Mouse (Mus musculus): ENCODE data around the gene 9330182L06Rik.

9330182L06Rik gene

GRCm38 (mm10) chr5:9525507-9525906 is 259.6 kb downstream of the 9330182L06Rik start:
- no peak for DNase-seq (ENCODE audit: low read depth, low spot score)
